Mouse (Mus musculus) ES-CJ7 (cell line): Measurements from ENCODE around the gene Rftn1.
"Not testable (repeated sequence)": the region's sequence is repeated elsewhere in the genome, so short reads cannot be mapped to it uniquely, and the experiment has no call there.

ENCODE experiments used
- DNase-seq: peaks from one replicate; pipeline ENCODE4 v3.0.0; 2011; ENCODE audit warnings: low read depth, low spot score

Gene Rftn1

DNA sequence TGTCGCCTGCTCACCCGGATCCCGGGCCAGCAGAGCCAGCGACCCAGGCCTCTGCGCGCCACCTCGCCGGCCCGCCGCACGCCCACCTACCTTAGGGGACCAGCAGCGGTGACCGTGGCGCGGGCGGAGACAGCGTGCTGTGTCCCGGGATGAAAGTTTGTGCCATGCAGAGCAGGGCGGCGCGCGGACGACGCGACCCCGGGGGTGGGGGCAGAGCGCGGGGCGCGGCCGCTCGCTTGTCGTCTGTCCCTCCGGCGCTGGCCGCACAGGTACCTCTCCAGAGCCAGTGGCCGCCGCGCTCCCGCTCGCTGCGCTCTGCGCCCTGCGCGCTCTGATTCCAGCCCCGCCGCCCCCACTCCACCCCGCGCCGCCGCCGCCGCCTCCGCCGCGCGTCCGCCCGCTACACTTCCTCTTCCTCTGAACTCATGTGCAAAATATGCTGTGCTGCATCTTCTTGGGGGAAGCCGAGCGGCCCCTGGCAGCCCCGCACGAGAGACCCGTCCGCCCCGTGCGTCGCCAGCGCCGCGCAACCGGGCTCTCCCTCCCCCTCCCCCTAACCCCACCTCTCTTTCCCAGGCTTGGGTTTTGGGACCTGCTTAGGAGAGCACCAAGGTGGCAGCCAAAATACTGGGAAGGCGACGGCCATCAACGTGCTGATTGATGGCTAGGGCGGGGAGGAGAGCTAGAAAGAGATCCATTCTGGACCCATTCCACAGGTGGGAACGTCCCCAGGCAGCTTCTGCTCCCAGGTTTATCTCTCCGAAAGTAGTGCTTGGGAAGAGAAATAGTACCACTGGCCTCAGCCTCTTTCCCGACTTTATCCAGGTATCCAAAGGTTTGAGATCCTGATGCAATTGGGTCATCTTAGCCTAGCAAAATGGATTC, at the start of gene Rftn1:
Gene Rftn1, minus strand, starts transcription at position 544 of the 885 bp plus-strand sequence.
- peak; percentile 47 for DNase-seq

DNA sequence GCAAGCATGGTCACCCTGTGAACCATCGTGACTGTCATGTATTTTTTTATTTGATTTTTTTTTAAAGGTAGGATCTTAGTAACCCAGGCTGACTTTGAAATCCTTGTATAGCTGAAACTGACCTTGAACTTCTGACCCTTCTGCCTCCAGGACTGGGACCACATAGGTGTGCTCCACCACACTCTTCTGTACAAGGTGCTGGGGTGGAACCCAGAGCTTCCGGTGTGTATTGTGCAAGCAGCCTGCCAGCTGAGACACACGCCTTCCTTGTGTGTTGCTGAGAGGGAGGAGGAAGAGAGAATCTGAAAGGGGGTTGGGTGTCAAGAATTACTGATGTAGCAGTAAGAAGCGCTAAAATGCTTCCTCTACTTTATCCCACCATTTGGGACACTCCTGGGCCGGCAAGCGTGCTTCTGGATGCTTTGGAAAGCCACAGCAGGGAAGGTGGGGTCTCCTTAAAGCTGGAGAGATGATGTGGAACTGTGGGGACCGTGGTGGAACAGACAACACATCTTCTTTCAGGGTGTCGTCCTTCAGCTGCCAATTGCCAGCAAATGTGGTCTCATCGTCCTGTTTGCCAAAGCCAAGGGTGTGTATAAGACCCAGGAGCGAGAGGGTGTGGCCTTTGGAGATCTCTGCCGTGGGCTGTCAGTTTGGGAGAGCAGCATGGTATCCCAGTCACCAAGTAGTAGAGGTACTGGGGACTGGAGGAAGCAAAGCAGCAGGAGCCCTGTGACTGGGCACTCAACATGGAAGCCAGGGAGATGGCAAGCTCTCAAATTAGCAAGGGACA, 47.5 kb upstream of the Rftn1 start:
- DNase-seq: peak; percentile 48

GRCm38 (mm10) chr17:50237436-50237709, 46.9 kb upstream of the Rftn1 start:
- peak; percentile 71 for DNase-seq

DNA sequence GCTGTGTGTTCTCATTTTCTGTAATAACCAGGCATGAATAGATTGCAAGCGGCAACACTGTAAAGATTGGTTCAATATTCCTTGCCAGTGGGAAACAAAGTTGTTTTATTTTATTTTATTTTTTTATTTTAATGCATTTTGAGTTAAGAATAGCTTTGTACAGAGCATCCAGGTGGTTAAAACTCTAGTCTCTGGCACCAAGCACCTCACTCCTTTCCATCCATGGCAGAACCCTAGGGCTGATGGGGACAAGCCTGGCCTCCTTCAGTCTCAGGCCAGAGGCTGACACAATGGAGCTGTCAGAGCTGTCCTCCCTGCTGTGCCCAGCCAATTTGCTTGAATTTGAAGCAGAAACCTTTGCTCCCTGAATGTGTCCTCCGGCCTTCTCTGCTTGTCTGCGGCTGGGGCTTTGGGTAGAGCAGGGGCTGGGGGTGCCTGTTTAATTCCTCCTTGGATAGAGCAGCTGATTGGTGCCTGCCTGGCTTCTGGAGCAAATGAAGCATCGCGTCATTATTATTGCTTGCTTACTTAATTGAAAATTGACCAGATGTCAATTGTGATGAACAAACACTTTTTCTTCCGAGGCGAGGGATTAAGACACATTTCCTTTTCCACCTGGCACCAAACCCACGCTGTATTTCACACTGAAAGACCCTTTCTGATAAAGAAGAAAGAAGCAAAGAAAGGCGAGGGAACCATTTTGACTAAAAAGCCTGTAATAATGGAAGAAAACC, 46.4 kb upstream of the Rftn1 start:
- DNase-seq: no peak

DNA sequence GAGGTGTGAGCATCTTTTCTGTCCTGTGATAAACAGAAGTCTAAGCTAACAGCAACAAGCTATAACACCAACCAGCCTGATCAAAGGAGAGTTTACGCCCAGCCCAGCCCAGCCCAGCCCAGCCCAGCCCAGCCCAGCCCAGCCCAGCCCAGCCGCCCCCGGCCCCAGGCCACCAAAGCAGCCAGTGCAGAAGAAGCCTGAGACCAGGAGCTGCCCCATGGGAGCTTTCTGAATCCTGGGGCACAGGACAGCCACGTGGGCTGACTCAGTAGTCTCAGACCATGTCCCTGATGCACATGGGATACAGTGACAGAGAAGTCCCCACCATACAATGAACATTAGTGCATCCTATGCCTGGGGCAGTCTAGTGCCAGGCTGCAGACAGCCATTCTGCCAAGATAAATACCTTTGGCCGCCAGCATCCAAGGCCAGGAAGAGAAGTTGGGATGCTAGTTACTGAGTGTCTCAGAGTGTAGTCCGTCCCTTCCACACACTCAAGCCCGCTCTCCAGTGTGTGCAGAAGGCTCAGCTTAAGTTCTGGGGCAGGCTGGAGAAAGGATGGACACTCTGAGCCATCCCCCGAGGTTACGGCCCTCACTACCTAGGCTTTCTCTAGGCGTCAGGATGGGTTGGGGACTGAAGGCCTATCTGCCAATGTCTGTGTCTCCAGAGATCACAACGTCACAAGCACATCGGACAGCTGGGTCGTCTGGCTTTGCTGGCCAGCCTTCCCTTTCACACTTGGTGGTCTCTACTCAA, 45.6 kb upstream of the Rftn1 start:
- no peak for DNase-seq

GRCm38 (mm10) chr17:50233956-50234355, 43.5 kb upstream of the Rftn1 start:
- no peak for DNase-seq

DNA sequence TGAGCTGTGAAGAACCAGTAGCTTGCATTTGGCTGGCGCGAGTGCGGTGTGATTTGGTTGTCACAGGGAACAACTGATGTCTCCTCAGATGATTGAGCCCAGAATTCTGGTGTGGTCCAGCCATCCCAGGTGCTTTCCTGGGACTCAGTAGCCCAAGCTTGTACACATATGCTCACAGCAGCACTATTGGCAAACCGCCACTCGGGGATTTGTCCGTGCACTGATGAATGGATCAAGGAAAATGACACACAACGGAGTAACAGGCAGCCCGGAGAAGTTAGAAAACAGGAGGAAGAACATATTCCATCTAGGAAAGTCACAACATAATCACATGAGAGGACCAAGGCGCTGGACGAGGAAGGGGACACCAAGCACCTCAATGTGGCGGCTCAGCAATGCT, 42.3 kb upstream of the Rftn1 start:
- DNase-seq: no peak

GRCm38 (mm10) chr17:50231206-50231605, 40.7 kb upstream of the Rftn1 start:
- DNase-seq: no peak

- no peak for DNase-seq
Measured at GRCm38 (mm10) chr17:50229534-50229933, 39.1 kb upstream of the Rftn1 start.

- DNase-seq: peak; percentile 25
Measured at GRCm38 (mm10) chr17:50227366-50227765, 36.9 kb upstream of the Rftn1 start.

- no peak for DNase-seq
Measured at GRCm38 (mm10) chr17:50224718-50225117, 34.2 kb upstream of the Rftn1 start.

DNA sequence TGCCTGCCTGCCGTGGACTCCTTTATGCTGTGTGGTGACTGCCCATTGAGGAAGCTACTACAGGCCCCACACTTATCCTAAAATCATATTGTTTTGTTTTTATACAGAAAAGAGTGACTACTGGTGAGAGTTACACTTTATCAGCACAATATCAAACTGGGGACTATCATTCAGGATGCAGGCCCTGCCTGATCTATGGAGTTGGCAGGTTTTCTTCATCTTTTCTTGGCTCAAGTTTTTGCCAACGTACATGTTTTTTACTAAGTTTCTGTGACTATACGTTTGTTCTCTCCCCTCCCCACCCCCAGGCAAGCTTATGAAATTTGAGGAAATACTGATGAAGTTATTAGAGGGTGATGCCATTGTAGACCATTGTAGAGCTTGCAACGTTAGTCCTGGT, 27.5 kb upstream of the Rftn1 start:
- no peak for DNase-seq

DNA sequence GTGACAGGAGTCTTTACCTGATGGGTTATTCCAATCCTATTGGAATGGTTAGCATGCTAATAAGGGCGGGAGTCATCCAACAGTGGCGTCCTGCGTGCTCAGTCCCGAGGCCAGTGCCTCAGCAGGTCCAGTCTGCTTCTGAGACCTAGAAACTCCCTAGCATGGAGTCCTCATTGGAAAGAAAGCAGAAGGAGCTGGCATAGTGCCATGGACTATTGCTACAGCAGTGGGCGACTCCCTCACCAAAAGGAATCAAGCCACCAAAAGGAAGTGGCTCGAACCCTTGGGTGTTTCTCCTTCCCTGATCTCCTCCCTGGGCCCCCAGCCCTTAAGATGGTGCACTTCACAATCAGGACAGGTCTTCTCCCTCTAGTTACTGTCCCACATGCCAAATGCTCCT, 24.6 kb upstream of the Rftn1 start:
- DNase-seq: no peak

DNA sequence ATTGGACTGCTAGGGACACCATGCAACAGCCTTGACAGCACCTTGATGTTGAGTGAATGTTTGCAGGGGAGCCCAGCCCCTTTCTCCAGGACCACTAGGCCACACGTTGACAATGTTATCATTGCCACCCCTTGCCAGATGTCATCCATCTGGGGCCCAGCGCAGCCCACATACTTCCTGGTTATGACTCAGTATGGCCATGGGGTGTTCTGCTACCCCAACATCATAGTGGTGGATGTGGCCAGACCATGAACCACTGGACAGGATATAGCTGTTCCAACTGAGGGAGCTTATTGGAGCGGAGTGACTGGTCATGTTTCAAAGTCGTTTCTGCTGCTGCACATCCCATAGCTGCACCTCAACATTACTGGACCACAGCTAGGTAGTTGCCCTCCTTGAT, 22.6 kb upstream of the Rftn1 start:
- no peak for DNase-seq

- DNase-seq: no peak
Measured at GRCm38 (mm10) chr17:50211816-50212215, 21.3 kb upstream of the Rftn1 start.

DNA sequence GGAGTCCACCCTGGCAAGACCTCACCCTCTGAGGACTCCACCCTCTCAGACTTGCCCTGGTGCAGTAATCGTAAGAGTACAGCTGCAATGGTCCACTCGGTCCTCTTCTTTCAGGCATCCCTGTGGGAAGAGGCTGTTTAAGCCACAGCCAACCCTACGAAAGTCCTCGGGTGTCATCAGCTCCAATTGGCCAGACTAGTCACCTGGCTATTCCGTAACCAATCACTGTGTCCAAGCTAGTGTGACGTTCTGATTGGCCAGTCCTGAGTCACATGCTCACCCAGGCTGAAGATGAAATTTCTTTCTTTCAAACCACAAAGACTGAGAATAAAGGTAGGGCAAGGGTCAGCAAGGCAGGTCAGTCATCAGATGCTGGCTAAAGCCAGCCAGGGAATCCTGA, 19.4 kb upstream of the Rftn1 start:
- DNase-seq: no peak

DNA sequence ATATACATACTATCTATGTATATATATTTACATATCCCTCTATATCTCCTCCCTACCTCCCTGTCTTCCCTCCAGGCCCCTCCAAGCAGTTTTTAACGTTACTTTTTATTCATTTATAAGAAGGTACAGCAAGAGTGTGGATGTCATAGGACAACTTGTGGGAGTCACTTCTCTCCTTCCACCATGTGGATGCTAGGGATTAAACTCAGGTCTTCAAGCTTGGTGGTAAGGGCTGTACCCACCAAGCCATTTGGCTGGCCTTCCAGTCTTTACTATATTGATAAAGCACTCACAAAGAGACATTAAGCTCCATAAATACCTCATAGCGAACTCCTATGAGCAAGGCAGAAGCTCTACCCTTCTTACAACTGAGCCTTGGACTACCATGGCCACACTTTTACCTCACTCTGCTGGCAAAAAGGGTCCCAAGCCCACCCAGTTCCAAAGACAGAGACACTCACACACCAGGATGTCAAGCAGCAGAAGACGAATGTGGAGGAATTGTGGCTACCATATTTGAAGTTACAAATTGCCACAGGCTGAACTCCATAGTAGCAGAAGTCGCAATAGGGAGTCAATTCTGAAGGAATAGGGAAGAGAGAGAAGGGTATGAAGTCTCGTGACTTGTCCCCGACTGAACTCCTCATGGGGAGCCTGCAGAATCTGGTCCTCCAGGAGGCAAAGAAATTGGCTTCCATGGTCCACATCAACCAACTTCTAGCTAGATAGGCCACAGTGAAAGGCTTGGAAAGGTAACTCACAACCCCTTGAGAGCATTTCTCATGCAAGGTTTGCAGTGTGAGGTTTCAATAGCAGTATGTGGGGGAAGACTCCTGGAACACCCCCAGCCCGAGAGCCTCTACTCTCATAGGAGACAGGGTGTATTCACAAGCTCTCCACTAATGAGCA, 17.9 kb upstream of the Rftn1 start:
- DNase-seq: no peak

- DNase-seq: not testable (repeated sequence)
Measured at GRCm38 (mm10) chr17:50206262-50206661, 15.8 kb upstream of the Rftn1 start.

DNA sequence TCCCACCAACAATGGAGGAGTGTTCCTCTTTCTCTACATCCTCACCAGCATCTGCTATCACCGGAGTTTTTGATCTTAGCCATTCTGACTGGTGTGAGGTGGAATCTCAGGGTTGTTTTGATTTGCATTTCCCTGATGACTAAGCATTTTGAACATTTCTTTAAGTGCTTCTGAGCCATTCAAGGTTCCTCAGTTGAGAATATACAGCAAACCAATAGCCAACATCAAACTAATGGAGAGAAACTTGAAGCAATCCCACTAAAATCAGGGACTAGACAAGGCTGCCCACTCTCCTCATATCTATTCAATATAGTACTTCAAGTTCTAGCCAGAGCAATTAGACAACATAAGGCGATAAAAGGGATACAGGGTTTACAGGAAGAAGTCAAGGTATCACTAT, 15.4 kb upstream of the Rftn1 start:
- DNase-seq: not testable (repeated sequence)

DNA sequence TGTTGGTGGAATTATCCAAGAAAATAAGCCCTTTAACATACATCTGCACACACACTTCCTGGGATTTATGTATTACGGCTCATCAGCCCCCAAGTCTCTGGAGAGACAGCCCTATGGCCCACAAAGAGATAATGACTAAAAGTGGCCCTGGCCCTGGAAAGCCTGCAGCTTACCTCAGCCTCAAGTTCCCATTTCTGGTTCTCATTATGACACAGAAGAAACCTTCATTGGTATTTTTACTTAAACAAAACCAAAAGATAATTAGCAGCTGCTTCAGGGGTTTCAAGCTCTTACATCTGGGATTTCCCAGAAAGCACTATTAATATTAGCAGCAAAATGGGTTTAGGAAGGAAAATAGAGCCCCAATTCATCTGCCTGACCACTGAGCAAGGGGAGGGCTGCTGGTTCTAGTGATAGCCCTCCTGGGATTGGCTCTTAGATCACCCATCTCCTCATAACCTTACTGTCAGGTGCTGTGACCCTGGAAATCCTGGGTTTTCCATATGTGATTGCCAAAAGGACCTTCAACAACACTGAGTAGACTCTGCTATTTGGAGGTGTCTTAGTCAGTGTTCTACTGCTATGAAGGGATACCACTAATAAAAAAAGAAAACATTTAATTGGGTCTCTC, 14.8 kb upstream of the Rftn1 start:
- no peak for DNase-seq
